Mouse (Mus musculus) heart, embryonic 13.5 days (tissue): ENCODE measurements around the gene Cdkn2aip. TPM values are rescaled to one million over a fixed set of nuclear protein-coding genes. Genes with fewer than 3 reads are reported as not detected.

ENCODE experiments used
- ATAC-seq: fragments of 200-750 bp; cut with Nextera tagmentation; 2 replicates; pipeline ENCODE4 v1.8.0; 2017; ENCODE audit warnings: moderate TSS enrichment; ENCODE audit not compliant: insufficient number of reproducible peaks, low FRiP score, low TSS enrichment; ENCODE audit errors: extremely low read depth
- H3K27ac ChIP-seq: fragments of 300-500 bp; sonication (generic); replicated peaks from 2 replicates; pipeline ENCODE4 v1.5.1; 2015; ENCODE audit warnings: moderate library complexity, mild to moderate bottlenecking, inconsistent platforms
- H3K27me3 ChIP-seq: fragments of 300-500 bp; sonication (generic); replicated peaks from 2 replicates; pipeline ENCODE4 v1.6.1; 2015; ENCODE audit warnings: mild to moderate bottlenecking, inconsistent platforms
- H3K36me3 ChIP-seq: fragments of 300-500 bp; sonication (generic); 2 replicates; pipeline ENCODE4 v1.6.1; 2015; ENCODE audit warnings: mild to moderate bottlenecking, inconsistent platforms
- H3K4me1 ChIP-seq: fragments of 300-500 bp; sonication (generic); 2 replicates; pipeline ENCODE4 v1.6.1; 2015; ENCODE audit warnings: inconsistent platforms
- H3K4me2 ChIP-seq: fragments of 300-500 bp; sonication (generic); 2 replicates; pipeline ENCODE4 v1.6.1; 2015; ENCODE audit warnings: inconsistent platforms, mild to moderate bottlenecking, moderate library complexity
- H3K4me3 ChIP-seq: fragments of 300-500 bp; sonication (generic); 2 replicates; pipeline ENCODE4 v1.5.1; 2015; ENCODE audit warnings: moderate library complexity, mild to moderate bottlenecking, inconsistent platforms
- H3K9ac ChIP-seq: fragments of 300-500 bp; sonication (generic); 2 replicates; pipeline ENCODE4 v1.6.1; 2015; ENCODE audit warnings: inconsistent platforms, mild to moderate bottlenecking, moderate library complexity
- H3K9me3 ChIP-seq: fragments of 300-500 bp; sonication (generic); 2 replicates; pipeline ENCODE4 v1.6.1; 2016; ENCODE audit warnings: inconsistent platforms
- whole genome bisulfite sequencing: fragments of 180-500 bp; shearing (Covaris S2); methylation state at CpG from one replicate; pipeline ENCODE4 v1.1.7; 2015; ENCODE audit warnings: mixed read lengths; 5-methylcytosine and 5-hydroxymethylcytosine counted together
- polyA plus RNA-seq: library from polyadenylated mRNA; unstranded; fragments of >200 nt; fragmentation: Nextera tagmentation; extraction: Ambion mirVana; gene quantifications from 2 replicates; pipeline ENCODE4 v1.2.1, GENCODE M21; 2015

The Cdkn2aip gene
- polyA plus RNA-seq, 1 experiment from 2014 or later = 16.9 TPM

- peaks cover 21% of the 10 kb centered on the region for H3K4me1 ChIP-seq
- no peak for ATAC-seq
- H3K4me2 ChIP-seq = peak overlapping the region; percentile 84
- H3K9me3 ChIP-seq = no peaks in the 10 kb centered on the region
- H3K9ac ChIP-seq = peak overlapping the region; percentile 95
- peak overlapping the region; percentile 82 for H3K4me3 ChIP-seq
- H3K27me3 ChIP-seq = no peaks in the 10 kb centered on the region
- WGBS = 3% methylated on average over 15 of the region's 15 CpGs
- peaks cover 3% of the 10 kb centered on the region; the same call in 1 of the 2 replicates for H3K36me3 ChIP-seq
- H3K27ac ChIP-seq = peak overlapping the region; percentile 97
These were observed 37.5 kb downstream of the Cdkn2aip start for GRCm38 (mm10) chr8:47676224-47676623.

GRCm38 (mm10) chr8:47675786-47676185 is 37.9 kb downstream of the Cdkn2aip start:
- Histone ChIP-seq H3K4me3 (peak overlapping the region; percentile 82), H3K27ac (peak overlapping the region; percentile 97), H3K9ac (peak overlapping the region; percentile 95), H3K36me3 (peaks cover 3% of the 10 kb centered on the region; the same call in 1 of the 2 replicates), H3K4me1 (peaks cover 21% of the 10 kb centered on the region), H3K9me3 (no peaks in the 10 kb centered on the region), H3K4me2 (peak overlapping the region; percentile 84), H3K27me3 (no peaks in the 10 kb centered on the region)
- ATAC-seq = no peak
- WGBS = 0% methylated on average over 20 of the region's 20 CpGs

GRCm38 (mm10) chr8:47674777-47675710 is 38.7 kb downstream of the Cdkn2aip start, which contains the start of gene Ing2:
Gene Ing2 (minus strand): TSS chr8:47675556.
- Histone ChIP-seq H3K27ac (peak within 1 kb of the TSS; percentile 97), H3K4me3 (peak within 1 kb of the TSS; percentile 82), H3K36me3 (peaks cover 3% of the 10 kb centered on the region; the same call in 1 of the 2 replicates), H3K4me1 (peaks cover 21% of the 10 kb centered on the region), H3K4me2 (peak within 1 kb of the TSS; percentile 84), H3K9me3 (no peaks in the 10 kb centered on the region), H3K27me3 (no peaks in the 10 kb centered on the region), H3K9ac (peak within 1 kb of the TSS; percentile 95)
- ATAC-seq = peak; percentile 93
- under 1% methylated on average over 99 of the region's 106 CpGs for WGBS

- Histone ChIP-seq H3K27ac (peak overlapping the region; percentile 93), H3K27me3 (no peaks in the 10 kb centered on the region), H3K4me3 (peak overlapping the region; percentile 82), H3K9ac (peak overlapping the region; percentile 95), H3K9me3 (no peaks in the 10 kb centered on the region), H3K4me1 (peaks cover 21% of the 10 kb centered on the region), H3K4me2 (peak overlapping the region; percentile 81), H3K36me3 (no peaks in the 10 kb centered on the region)
- WGBS = under 1% methylated on average over 45 of the region's 59 CpGs
- ATAC-seq = no peak
These were observed 39.5 kb downstream of the Cdkn2aip start for GRCm38 (mm10) chr8:47674140-47674776.

- Histone ChIP-seq H3K4me3 (peak overlapping the region; percentile 82), H3K9me3 (no peaks in the 10 kb centered on the region), H3K36me3 (peaks cover 6% of the 10 kb centered on the region), H3K4me1 (peaks cover 21% of the 10 kb centered on the region), H3K27me3 (no peaks in the 10 kb centered on the region), H3K4me2 (peak overlapping the region; percentile 81), H3K27ac (peak overlapping the region; percentile 93), H3K9ac (peak overlapping the region; percentile 95)
- under 1% methylated on average over 40 of the region's 53 CpGs for WGBS
- ATAC-seq = peak; percentile 34
These were observed 40.2 kb downstream of the Cdkn2aip start for GRCm38 (mm10) chr8:47673317-47674139.

- Histone ChIP-seq H3K9ac (no peak overlapping the region), H3K4me1 (no peaks in the 10 kb centered on the region), H3K9me3 (no peaks in the 10 kb centered on the region), H3K36me3 (peaks cover 34% of the 10 kb centered on the region), H3K27me3 (no peaks in the 10 kb centered on the region), H3K4me2 (no peak overlapping the region), H3K27ac (no peak overlapping the region), H3K4me3 (no peak overlapping the region)
- no peak for ATAC-seq
- 76% methylated on average over 8 of the region's 8 CpGs for WGBS
These were observed 49.4 kb downstream of the Cdkn2aip start for GRCm38 (mm10) chr8:47664231-47664785.

- WGBS = 85% methylated on average over 5 of the region's 5 CpGs
- H3K4me2 ChIP-seq = no peak overlapping the region
- no peak overlapping the region for H3K27ac ChIP-seq
- H3K36me3 ChIP-seq = peaks cover 25% of the 10 kb centered on the region
- H3K9ac ChIP-seq = no peak overlapping the region
- no peaks in the 10 kb centered on the region for H3K27me3 ChIP-seq
- H3K4me1 ChIP-seq = no peaks in the 10 kb centered on the region
- H3K4me3 ChIP-seq = no peak overlapping the region
- no peak for ATAC-seq
- H3K9me3 ChIP-seq = no peaks in the 10 kb centered on the region
These were observed 50.5 kb downstream of the Cdkn2aip start for GRCm38 (mm10) chr8:47663201-47663600.

GRCm38 (mm10) chr8:47662716-47663115 is 51.0 kb downstream of the Cdkn2aip start:
- Histone ChIP-seq H3K27ac (no peak overlapping the region), H3K4me3 (no peak overlapping the region), H3K9me3 (no peaks in the 10 kb centered on the region), H3K27me3 (no peaks in the 10 kb centered on the region), H3K4me2 (no peak overlapping the region), H3K36me3 (peaks cover 20% of the 10 kb centered on the region), H3K9ac (no peak overlapping the region), H3K4me1 (no peaks in the 10 kb centered on the region)
- 88% methylated on average over 5 of the region's 5 CpGs for WGBS
- no peak for ATAC-seq

GRCm38 (mm10) chr8:47660394-47660793 is 53.3 kb downstream of the Cdkn2aip start:
- no peak for ATAC-seq
- Histone ChIP-seq H3K27ac (no peak overlapping the region), H3K4me2 (no peak overlapping the region), H3K4me1 (no peaks in the 10 kb centered on the region), H3K4me3 (no peak overlapping the region), H3K9ac (no peak overlapping the region), H3K9me3 (no peaks in the 10 kb centered on the region), H3K27me3 (no peaks in the 10 kb centered on the region), H3K36me3 (peaks cover 3% of the 10 kb centered on the region; the same call in 1 of the 2 replicates)
- 86% methylated on average over 7 of the region's 7 CpGs for WGBS

GRCm38 (mm10) chr8:47659463-47659862 is 54.3 kb downstream of the Cdkn2aip start:
- ATAC-seq = no peak
- no peak overlapping the region for H3K4me2 ChIP-seq
- no peaks in the 10 kb centered on the region for H3K36me3 ChIP-seq
- 86% methylated on average over 5 of the region's 5 CpGs for WGBS
- no peak overlapping the region for H3K27ac ChIP-seq
- H3K9ac ChIP-seq = no peak overlapping the region
- H3K4me1 ChIP-seq = no peaks in the 10 kb centered on the region
- H3K9me3 ChIP-seq = no peaks in the 10 kb centered on the region
- H3K27me3 ChIP-seq = no peaks in the 10 kb centered on the region
- H3K4me3 ChIP-seq = no peak overlapping the region
